Mouse (Mus musculus): ENCODE measurements at regions not wholly inside any gene's neighbourhood (a gene's known extent, or its start where the extent isn't known, plus 50 kb on each side); places are given as distances from the start of the nearest gene placed in this dataset.

GRCm38 (mm10) chr16:93387578-93388116 is 216.2 kb downstream of the Setd4 start:
- DNase-seq (ENCODE audit: low spot score), result no peak

DNA sequence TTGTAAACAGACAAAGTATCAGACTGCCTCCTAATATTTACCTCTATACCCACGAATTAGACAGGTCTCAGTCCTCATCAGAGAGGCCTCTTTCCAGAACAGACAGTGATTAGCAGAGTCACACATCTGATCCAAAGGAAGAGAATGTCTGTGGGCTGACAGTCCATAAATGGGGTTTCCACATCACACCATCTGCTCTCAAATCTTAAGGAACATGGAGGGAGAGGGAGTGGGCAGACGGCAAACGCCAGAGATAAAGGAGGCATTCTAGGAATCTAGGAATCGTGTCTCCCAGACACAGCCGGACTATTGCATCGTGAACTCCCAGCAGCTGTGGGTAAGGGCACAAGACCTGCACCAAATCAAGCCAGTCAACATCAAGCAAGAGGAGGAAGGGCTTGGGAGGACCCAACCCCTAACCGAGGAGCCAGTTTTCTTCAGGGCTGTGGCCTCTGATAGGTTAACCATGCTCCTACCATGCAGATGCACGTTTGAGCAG is 219.8 kb downstream of the Setd4 start:
- DNase-seq (ENCODE audit: low spot score), result no peak

DNA sequence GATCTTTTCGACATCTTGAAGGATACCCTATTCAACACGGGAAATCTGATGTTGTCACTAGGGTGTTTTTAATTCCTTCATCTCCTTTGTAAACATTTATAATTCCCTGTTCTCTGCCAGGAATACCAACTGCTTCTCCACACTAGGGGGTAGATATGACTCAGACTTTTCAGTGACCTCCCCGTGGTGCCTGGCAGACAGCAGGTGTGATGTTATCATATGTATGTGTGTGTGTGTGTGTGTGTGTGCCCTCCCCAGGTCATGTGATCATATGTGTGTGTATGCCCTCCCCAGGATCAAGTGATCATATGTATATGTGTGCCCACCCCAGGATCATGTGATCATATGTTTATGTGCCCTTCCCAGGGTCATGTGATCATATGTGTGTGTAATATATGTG is 220.9 kb downstream of the Setd4 start:
- DNase-seq (ENCODE audit: low spot score), result no peak

GRCm38 (mm10) chr16:93380717-93381671 is 222.9 kb downstream of the Setd4 start:
- no peak for DNase-seq (ENCODE audit: low spot score)

DNA sequence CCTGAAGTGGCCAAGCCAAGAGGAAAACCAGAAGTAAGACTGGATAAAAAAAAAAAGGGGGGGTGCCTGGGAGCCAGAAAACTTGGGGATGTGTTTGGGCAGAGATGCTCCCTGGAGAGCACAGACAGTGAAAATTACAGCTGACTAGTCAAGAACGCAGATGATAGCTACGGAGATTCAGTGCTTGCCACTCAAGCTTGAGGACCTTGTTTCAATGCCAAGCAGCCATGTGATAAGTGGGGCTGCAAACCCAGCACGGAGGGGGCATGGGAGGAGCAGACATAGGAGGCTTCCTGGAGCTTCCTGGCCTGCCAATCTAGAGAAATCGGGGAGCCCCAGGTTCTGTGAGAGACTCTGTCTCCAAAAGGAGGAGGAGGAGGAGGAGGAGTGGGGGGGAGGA is 223.7 kb downstream of the Setd4 start:
- DNase-seq (ENCODE audit: low spot score), result no peak

DNA sequence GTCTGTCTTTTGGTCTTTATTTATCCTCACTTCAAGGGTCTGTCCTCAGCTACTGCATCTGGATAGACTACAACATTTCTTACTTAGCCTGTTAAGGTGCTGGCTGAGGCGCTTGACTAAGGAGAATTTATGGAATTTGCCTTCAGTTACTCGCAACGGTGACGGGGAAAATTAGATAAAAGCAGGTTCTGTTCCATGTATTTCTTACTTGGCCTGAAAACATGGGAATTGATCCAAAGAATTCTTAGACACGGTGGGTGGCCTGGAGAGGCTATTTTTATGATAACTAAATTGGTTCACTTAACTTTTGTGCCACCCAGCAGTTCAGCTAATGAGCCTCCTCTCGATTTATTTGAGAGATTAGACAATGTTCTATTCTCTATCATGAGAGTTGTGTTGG is 224.3 kb downstream of the Setd4 start:
- no peak for DNase-seq (ENCODE audit: low spot score)

GRCm38 (mm10) chr16:93374669-93375068 is 229.2 kb downstream of the Setd4 start:
- no peak for DNase-seq (ENCODE audit: low spot score)

DNA sequence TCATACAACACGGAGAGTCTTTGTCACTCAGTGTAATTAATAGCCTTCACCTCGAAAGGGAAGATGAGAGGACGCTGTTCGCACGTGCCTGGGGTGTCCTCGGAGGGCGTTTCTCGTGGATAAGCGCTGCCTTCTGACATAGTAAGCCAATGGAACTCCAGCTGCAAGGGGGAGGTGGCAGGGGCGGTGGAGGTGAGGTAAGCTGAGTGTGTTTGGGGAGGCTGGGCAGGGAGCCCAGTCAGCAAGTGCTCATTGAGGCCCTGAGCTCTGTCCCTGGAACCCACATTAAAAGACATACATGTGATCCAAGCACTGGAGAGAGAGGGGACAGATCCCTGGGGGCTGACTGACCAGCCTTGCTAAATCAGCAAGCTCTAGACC is 234.1 kb downstream of the Setd4 start:
- no peak for DNase-seq (ENCODE audit: low spot score)

DNA sequence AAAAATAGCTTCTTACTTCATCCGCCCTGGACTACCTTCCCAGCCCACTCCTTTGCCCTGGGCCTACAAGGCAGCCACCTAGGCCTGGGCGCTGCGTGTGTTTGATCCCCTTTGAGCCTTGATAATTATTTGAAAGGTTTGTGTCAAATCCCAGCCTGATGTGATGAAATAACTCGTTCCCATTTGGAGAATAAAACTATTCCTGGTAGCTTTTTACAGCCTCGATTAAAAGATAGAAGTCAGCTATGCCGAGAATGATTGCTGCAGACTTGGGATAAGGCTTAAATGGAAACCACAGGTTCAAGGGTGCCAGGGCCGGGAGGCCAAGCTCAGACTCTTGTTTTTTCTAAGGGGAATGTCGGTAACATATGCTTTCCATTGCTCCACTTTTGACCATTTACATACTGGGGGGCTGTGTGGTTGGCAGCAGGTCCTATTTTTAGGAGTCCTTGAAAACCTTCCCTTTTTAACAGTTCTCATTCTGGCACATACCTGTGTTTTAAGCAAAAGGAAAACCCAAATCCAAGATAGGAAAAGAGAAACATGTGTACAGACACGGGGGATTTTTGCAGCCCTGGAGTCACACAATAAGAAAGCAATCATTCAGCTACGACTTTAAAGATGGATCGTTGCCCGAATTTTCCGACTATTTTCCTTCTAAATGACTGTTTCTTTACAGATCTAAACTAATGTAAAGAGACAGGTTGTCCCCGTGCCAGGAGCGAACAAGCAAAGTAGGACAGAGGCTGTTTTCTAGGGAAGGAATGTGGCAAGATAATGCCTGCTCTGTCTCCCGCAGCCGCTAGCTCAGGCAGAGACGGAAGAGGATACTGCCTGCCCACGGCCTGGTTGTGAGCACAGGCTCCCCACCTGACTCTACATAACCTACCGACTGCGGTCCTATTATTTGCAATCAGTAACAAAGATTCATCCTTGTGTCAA is 234.8 kb downstream of the Setd4 start:
- no peak for DNase-seq (ENCODE audit: low spot score)

DNA sequence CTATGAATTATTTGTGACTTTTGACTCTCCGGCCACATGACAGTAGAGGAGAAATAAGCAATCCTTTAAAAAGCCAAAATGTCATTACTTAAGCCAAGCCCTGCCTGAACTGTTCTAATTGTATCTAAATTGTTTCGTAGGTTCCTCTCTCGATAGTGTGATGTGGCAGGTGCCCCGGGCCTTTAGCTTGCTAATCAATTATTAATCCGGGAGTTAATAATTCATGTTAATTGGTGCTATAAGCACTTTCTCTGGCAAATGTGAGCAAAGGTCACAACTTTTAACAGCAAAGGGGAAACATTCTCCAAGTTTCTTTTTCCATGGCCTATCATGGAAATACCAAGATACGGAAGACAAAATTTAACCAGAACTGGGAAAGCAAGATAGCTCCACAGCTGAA is 235.9 kb downstream of the Setd4 start:
- no peak for DNase-seq (ENCODE audit: low spot score)

DNA sequence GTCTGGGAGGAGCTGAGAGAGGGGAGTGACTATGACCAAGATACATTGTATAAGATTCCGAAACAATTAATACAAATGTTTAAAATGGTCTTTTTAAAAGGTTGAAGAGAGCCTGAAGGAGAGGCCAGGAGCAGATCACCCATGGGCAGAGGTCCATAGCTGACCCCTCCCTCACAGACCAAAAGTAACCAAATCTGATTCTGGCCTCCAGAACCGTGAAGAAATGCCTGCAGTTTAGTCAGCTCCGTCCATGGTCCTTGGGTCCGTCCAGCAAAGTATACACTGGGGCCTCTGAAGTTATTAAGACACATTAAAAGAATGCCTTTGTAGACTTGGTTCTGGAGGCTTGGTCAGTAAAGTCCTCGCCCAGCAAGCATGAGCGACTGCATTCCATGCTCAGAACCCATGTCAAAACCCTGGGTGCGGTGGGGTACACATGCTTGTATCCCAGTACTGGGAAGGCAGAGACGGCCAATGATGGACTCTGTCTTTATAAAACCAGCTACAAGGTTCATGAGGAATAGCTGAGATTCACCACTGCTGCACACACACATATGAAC is 236.5 kb downstream of the Setd4 start:
- no peak for DNase-seq (ENCODE audit: low spot score)

- no peak for DNase-seq (ENCODE audit: low spot score)
These were observed 237.4 kb downstream of the Setd4 start for GRCm38 (mm10) chr16:93366383-93366941.

GRCm38 (mm10) chr16:93365236-93365951 is 238.5 kb downstream of the Setd4 start:
- DNase-seq (ENCODE audit: low spot score), result no peak

GRCm38 (mm10) chr16:93359772-93360171 is 244.1 kb downstream of the Setd4 start:
- no peak for DNase-seq (ENCODE audit: low spot score)

GRCm38 (mm10) chr16:93358613-93359012 is 245.2 kb downstream of the Setd4 start:
- no peak for DNase-seq (ENCODE audit: low spot score)

DNA sequence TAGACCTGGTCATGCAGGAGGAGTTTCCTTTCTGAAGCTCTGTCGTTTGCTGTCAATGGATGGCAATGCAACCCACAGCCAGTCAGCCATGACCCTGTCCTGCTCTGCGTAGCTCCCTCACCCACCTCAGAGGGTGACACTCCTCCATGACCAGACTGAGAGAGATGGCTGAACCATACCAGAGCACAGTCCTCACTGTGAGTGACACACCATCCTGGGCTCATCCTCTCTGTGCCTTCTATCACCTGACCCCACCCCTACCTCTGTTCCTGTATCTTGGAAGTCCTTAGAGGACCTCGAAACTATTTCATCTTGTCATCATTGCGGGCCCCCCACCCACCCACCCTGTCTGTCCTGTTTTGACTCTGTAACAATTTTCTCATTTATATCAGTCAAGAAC is 245.7 kb downstream of the Setd4 start:
- DNase-seq (ENCODE audit: low spot score), result no peak

DNA sequence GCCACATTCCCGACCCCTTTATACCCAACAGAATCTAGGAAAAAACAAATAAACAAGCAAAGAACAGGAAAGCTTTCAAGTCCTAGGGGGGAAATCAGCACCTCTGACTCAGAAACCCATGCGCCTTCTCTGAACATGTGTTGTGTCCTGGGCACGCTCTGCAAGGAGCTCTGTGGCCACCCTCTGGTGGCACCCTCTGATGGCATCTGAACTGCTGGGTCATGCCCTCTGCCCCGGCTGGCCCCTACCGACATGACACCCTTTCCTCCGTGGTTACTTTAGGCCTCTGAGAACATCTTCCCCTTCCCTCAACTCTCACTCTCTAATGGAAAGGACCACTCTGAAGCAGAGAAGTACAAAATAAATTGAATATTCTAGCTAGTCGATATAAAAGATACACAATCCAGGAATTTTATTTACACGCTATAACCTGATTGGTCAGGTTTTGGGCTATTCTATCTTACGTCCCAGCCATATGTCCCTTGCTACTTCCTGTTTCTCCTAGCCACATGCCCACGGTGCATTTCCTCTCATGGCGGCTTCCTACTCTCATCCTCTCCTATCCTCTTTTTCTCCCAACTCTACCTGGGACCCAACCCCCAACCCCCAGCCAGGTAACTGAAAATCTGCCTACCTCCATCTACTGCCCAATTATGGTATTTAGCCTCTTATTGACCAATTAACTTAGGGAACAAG is 248.5 kb downstream of the Setd4 start:
- DNase-seq (ENCODE audit: low spot score), result no peak

GRCm38 (mm10) chr16:93353971-93354370 is 249.9 kb downstream of the Setd4 start:
- DNase-seq (ENCODE audit: low spot score), result no peak

- no peak for DNase-seq (ENCODE audit: low spot score)
These were observed 259.3 kb downstream of the Setd4 start for GRCm38 (mm10) chr16:93344555-93344954.

DNA sequence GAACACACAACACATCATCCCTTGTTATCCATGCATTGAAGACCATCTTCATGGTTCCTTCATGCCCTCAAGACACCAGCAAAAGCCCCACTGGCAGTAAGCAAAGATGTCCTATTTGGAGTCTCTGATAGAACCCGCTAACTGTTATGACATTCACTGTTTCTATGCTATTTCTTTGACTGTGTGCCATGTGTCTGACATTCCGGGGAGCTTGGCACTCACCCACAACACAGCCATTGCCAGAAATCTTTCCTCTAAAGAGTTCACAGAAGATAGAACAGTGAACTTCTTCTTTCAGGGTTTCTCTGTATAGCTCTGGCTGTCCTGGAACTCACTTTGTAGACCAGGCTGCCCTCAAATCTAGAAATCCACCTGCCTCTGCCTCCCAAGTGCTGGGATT is 261.2 kb downstream of the Setd4 start:
- DNase-seq (ENCODE audit: low spot score), result no peak

Measured in ovary, postnatal 10 days (tissue).